ENCODE assay signal across 35 mouse cellular contexts in genomic region chr10:16810716-16811115, GRCm38 (mm10).
"Had no signal": no experiment of that assay in that cellular context is flagged by ENCODE, and none has a peak within 500 bp of the region (broad histone marks: within the 10 kb centered on the region; RNA-seq: fewer than 3 reads in every experiment).

No protein-coding gene starts in this region.

- ATAC-seq: hindbrain, embryonic 16.5 days; hindbrain, postnatal 0 days; inflammation-experienced regulatory T-cells, adult 6 months; intestine, embryonic 15.5 days; intestine, embryonic 16.5 days; intestine, postnatal 0 days had no signal

- H3K9ac ChIP-seq: heart, embryonic 12.5 days; heart, embryonic 13.5 days; heart, embryonic 15.5 days; hindbrain, embryonic 12.5 days; hindbrain, embryonic 13.5 days; hindbrain, embryonic 14.5 days; hindbrain, embryonic 15.5 days; intestine, embryonic 15.5 days; kidney, embryonic 15.5 days had no signal

- H3K27me3 ChIP-seq: heart, embryonic 12.5 days; heart, embryonic 13.5 days; heart, embryonic 15.5 days; hindbrain, embryonic 12.5 days; hindbrain, embryonic 13.5 days; hindbrain, embryonic 15.5 days; intestine, embryonic 15.5 days; kidney, embryonic 15.5 days had no signal

- H3K9me3 ChIP-seq: heart, embryonic 10.5 days; heart, embryonic 12.5 days; heart, embryonic 13.5 days; heart, embryonic 15.5 days; hindbrain, embryonic 10.5 days; hindbrain, embryonic 12.5 days; hindbrain, embryonic 13.5 days; hindbrain, embryonic 15.5 days; intestine, embryonic 15.5 days; kidney, embryonic 15.5 days had no signal

- H3K4me1 ChIP-seq: heart, embryonic 10.5 days; heart, embryonic 12.5 days; heart, embryonic 13.5 days; heart, embryonic 15.5 days; hindbrain, embryonic 10.5 days; hindbrain, embryonic 12.5 days; hindbrain, embryonic 13.5 days; hindbrain, embryonic 15.5 days; intestine, embryonic 15.5 days; kidney, embryonic 15.5 days had no signal

- H3K36me3 ChIP-seq: heart, embryonic 10.5 days; heart, embryonic 12.5 days; heart, embryonic 13.5 days; heart, embryonic 15.5 days; hindbrain, embryonic 10.5 days; hindbrain, embryonic 12.5 days; hindbrain, embryonic 13.5 days; hindbrain, embryonic 15.5 days; intestine, embryonic 15.5 days; kidney, embryonic 15.5 days had no signal

- H3K27ac ChIP-seq: heart, embryonic 10.5 days; heart, embryonic 13.5 days; heart, embryonic 15.5 days; hindbrain, embryonic 10.5 days; hindbrain, embryonic 12.5 days; hindbrain, embryonic 13.5 days; hindbrain, embryonic 14.5 days; hindbrain, embryonic 15.5 days; hindbrain, postnatal 0 days; intestine, embryonic 15.5 days; kidney, embryonic 15.5 days; kidney, postnatal 0 days; layer of hippocampus, adult 2 months; left cerebral cortex, adult 2 months had no signal

- DNase-seq: heart, postnatal 10 days; heart, postnatal 14 days; heart, postnatal 36 days; heart, postnatal 4 days; kidney, adult 11 months; kidney, adult 18-20 months; kidney, adult 2 months; kidney, adult 8-10 months; kidney, adult 9 months; kidney, postnatal 10 days; kidney, postnatal 14 days; kidney, postnatal 25 days; kidney, postnatal 4 days; layer of hippocampus, adult 9-11 months; layer of hippocampus, postnatal 36 days had no signal

- H3K4me3 ChIP-seq: heart, embryonic 10.5 days; heart, embryonic 12.5 days; heart, embryonic 13.5 days; heart, embryonic 15.5 days; hindbrain, embryonic 10.5 days; hindbrain, embryonic 12.5 days; hindbrain, embryonic 13.5 days; hindbrain, embryonic 15.5 days; intestine, embryonic 15.5 days; kidney, embryonic 15.5 days; layer of hippocampus, adult 2 months; left cerebral cortex, adult 2 months had no signal

- H3K4me2 ChIP-seq: heart, embryonic 11.5 days; heart, embryonic 12.5 days; heart, embryonic 13.5 days; heart, embryonic 15.5 days; hindbrain, embryonic 12.5 days; hindbrain, embryonic 13.5 days; hindbrain, embryonic 14.5 days; hindbrain, embryonic 15.5 days; intestine, embryonic 15.5 days; kidney, embryonic 15.5 days had no signal
